Mouse (Mus musculus): Measurements from ENCODE around the gene Fer. TPM values are rescaled to one million over a fixed set of nuclear protein-coding genes. Genes with fewer than 3 reads are reported as not detected.
A peak's percentile ranks its signal among the peaks of the same experiment; 100 is the strongest.

Gene Fer
- polyA plus RNA-seq, 1 experiment from 2014 or later: 26.8 TPM

- no peaks in the 10 kb centered on the region for H3K9me3 ChIP-seq (ENCODE audit: control insufficient read depth, low read length)
- ATAC-seq (ENCODE audit: insufficient number of reproducible peaks, low FRiP score, low TSS enrichment, low read depth) (peak; percentile 6; the same call in 1 of the 2 replicates), DNase-seq (ENCODE audit: low spot score) (no peak)
- no peaks in the 10 kb centered on the region for H3K27me3 ChIP-seq (ENCODE audit: control insufficient read depth, insufficient read depth, low read length)
- 85% methylated on average over 9 of the region's 9 CpGs for WGBS
- H3K4me3 ChIP-seq (ENCODE audit: low read depth, low read length): no peak overlapping the region
- H3K4me2 ChIP-seq (ENCODE audit: low read depth, severe bottlenecking): no peak overlapping the region
- H3K36me3 ChIP-seq (ENCODE audit: control insufficient read depth, insufficient read depth, low read length): no peaks in the 10 kb centered on the region
- H3K27ac ChIP-seq (replicated peaks; ENCODE audit: low read depth, low read length): no peak overlapping the region
- no peak overlapping the region for H3K9ac ChIP-seq (ENCODE audit: low read length)
- no peaks in the 10 kb centered on the region for H3K4me1 ChIP-seq (ENCODE audit: control insufficient read depth, insufficient read depth, low read length)
Observed at GRCm38 (mm10) chr17:63850016-63850415, 12.8 kb upstream of the Fer start.

- H3K36me3 ChIP-seq (ENCODE audit: control insufficient read depth, insufficient read depth, low read length): no peaks in the 10 kb centered on the region
- 88% methylated on average over 7 of the region's 7 CpGs for WGBS
- ATAC-seq (ENCODE audit: insufficient number of reproducible peaks, low FRiP score, low TSS enrichment, low read depth) (no peak), DNase-seq (ENCODE audit: low spot score) (no peak)
- H3K9ac ChIP-seq (ENCODE audit: low read length): no peak overlapping the region
- no peaks in the 10 kb centered on the region for H3K9me3 ChIP-seq (ENCODE audit: control insufficient read depth, low read length)
- H3K4me1 ChIP-seq (ENCODE audit: control insufficient read depth, insufficient read depth, low read length): no peaks in the 10 kb centered on the region
- H3K4me2 ChIP-seq (ENCODE audit: low read depth, severe bottlenecking): no peak overlapping the region
- H3K27ac ChIP-seq (replicated peaks; ENCODE audit: low read depth, low read length): no peak overlapping the region
- no peak overlapping the region for H3K4me3 ChIP-seq (ENCODE audit: low read depth, low read length)
- no peaks in the 10 kb centered on the region for H3K27me3 ChIP-seq (ENCODE audit: control insufficient read depth, insufficient read depth, low read length)
Observed at GRCm38 (mm10) chr17:63857023-63857544, 5.8 kb upstream of the Fer start.

- 75% methylated on average over 4 of the region's 4 CpGs for WGBS
- no peaks in the 10 kb centered on the region for H3K9me3 ChIP-seq (ENCODE audit: control insufficient read depth, low read length)
- H3K9ac ChIP-seq (ENCODE audit: low read length): no peak overlapping the region
- H3K4me3 ChIP-seq (ENCODE audit: low read depth, low read length): no peak overlapping the region
- no peak for DNase-seq (ENCODE audit: low spot score)
- H3K4me2 ChIP-seq (ENCODE audit: low read depth, severe bottlenecking): no peak overlapping the region
- H3K36me3 ChIP-seq (ENCODE audit: control insufficient read depth, insufficient read depth, low read length): no peaks in the 10 kb centered on the region
- ATAC-seq (ENCODE audit: insufficient number of reproducible peaks, low FRiP score, low TSS enrichment, low read depth): no peak
- H3K4me1 ChIP-seq (ENCODE audit: control insufficient read depth, insufficient read depth, low read length): no peaks in the 10 kb centered on the region
- H3K27ac ChIP-seq (replicated peaks; ENCODE audit: low read depth, low read length): no peak overlapping the region
- no peaks in the 10 kb centered on the region for H3K27me3 ChIP-seq (ENCODE audit: control insufficient read depth, insufficient read depth, low read length)
Observed at GRCm38 (mm10) chr17:63860988-63861387, 1.9 kb upstream of the Fer start.

GRCm38 (mm10) chr17:63862399-63862798 is 463 bp upstream of the Fer start:
- H3K4me3 ChIP-seq (ENCODE audit: low read depth, low read length): no peak overlapping the region
- H3K9ac ChIP-seq (ENCODE audit: low read length): no peak overlapping the region
- H3K9me3 ChIP-seq (ENCODE audit: control insufficient read depth, low read length): no peaks in the 10 kb centered on the region
- H3K4me2 ChIP-seq (ENCODE audit: low read depth, severe bottlenecking): no peak overlapping the region
- 64% methylated on average over 3 of the region's 3 CpGs for WGBS
- no peaks in the 10 kb centered on the region for H3K27me3 ChIP-seq (ENCODE audit: control insufficient read depth, insufficient read depth, low read length)
- DNase-seq (ENCODE audit: low spot score) (no peak), ATAC-seq (ENCODE audit: insufficient number of reproducible peaks, low FRiP score, low TSS enrichment, low read depth) (no peak)
- H3K36me3 ChIP-seq (ENCODE audit: control insufficient read depth, insufficient read depth, low read length): no peaks in the 10 kb centered on the region
- H3K4me1 ChIP-seq (ENCODE audit: control insufficient read depth, insufficient read depth, low read length): no peaks in the 10 kb centered on the region
- H3K27ac ChIP-seq (replicated peaks; ENCODE audit: low read depth, low read length): no peak overlapping the region

- no peaks in the 10 kb centered on the region for H3K27me3 ChIP-seq (ENCODE audit: control insufficient read depth, insufficient read depth, low read length)
- H3K4me3 ChIP-seq (ENCODE audit: low read depth, low read length): peak within 1 kb of the TSS; percentile 90
- H3K9ac ChIP-seq (ENCODE audit: low read length): peak within 1 kb of the TSS; percentile 82
- ATAC-seq (ENCODE audit: insufficient number of reproducible peaks, low FRiP score, low TSS enrichment, low read depth): peak; percentile 100
- H3K9me3 ChIP-seq (ENCODE audit: control insufficient read depth, low read length): no peaks in the 10 kb centered on the region
- H3K4me2 ChIP-seq (ENCODE audit: low read depth, severe bottlenecking): peak within 1 kb of the TSS; percentile 88
- no peaks in the 10 kb centered on the region for H3K36me3 ChIP-seq (ENCODE audit: control insufficient read depth, insufficient read depth, low read length)
- no peaks in the 10 kb centered on the region for H3K4me1 ChIP-seq (ENCODE audit: control insufficient read depth, insufficient read depth, low read length)
- WGBS: under 1% methylated on average over 55 of the region's 55 CpGs
- peak; percentile 98 for DNase-seq (ENCODE audit: low spot score)
- H3K27ac ChIP-seq (replicated peaks; ENCODE audit: low read depth, low read length): peak within 1 kb of the TSS; percentile 70
Observed at GRCm38 (mm10) chr17:63863647-63864149, 836 bp downstream of the Fer start, which contains the start of gene A930002H24Rik. Gene A930002H24Rik (minus strand): TSS chr17:63863791.

- peak overlapping the region; percentile 82 for H3K9ac ChIP-seq (ENCODE audit: low read length)
- 1% methylated on average over 33 of the region's 48 CpGs for WGBS
Observed at GRCm38 (mm10) chr17:63864171-63864571, 1.3 kb downstream of the Fer start.

GRCm38 (mm10) chr17:63871773-63872172 is 8.9 kb downstream of the Fer start:
- Histone ChIP-seq H3K4me3 (ENCODE audit: low read depth, low read length) (no peak overlapping the region), H3K27ac (replicated peaks; ENCODE audit: low read depth, low read length) (no peak overlapping the region), H3K27me3 (ENCODE audit: control insufficient read depth, insufficient read depth, low read length) (no peaks in the 10 kb centered on the region), H3K9me3 (ENCODE audit: control insufficient read depth, low read length) (no peaks in the 10 kb centered on the region), H3K4me2 (ENCODE audit: low read depth, severe bottlenecking) (no peak overlapping the region), H3K9ac (ENCODE audit: low read length) (no peak overlapping the region), H3K36me3 (ENCODE audit: control insufficient read depth, insufficient read depth, low read length) (no peaks in the 10 kb centered on the region), H3K4me1 (ENCODE audit: control insufficient read depth, insufficient read depth, low read length) (no peaks in the 10 kb centered on the region)
- no peak for ATAC-seq (ENCODE audit: insufficient number of reproducible peaks, low FRiP score, low TSS enrichment, low read depth)
- DNase-seq (ENCODE audit: low spot score): no peak
- 92% methylated on average over 7 of the region's 7 CpGs for WGBS

More at GRCm38 (mm10) chr17:63864171-63864571, 1.3 kb downstream of the Fer start:
- no peaks in the 10 kb centered on the region for H3K9me3 ChIP-seq (ENCODE audit: control insufficient read depth, low read length)
- no peaks in the 10 kb centered on the region for H3K27me3 ChIP-seq (ENCODE audit: control insufficient read depth, insufficient read depth, low read length)
- peak overlapping the region; percentile 44 for H3K4me2 ChIP-seq (ENCODE audit: low read depth, severe bottlenecking)
- no peaks in the 10 kb centered on the region for H3K4me1 ChIP-seq (ENCODE audit: control insufficient read depth, insufficient read depth, low read length)
- peak; percentile 84 for ATAC-seq (ENCODE audit: insufficient number of reproducible peaks, low FRiP score, low TSS enrichment, low read depth)
- H3K4me3 ChIP-seq (ENCODE audit: low read depth, low read length): peak overlapping the region; percentile 90
- DNase-seq (ENCODE audit: low spot score): no peak
- H3K27ac ChIP-seq (replicated peaks; ENCODE audit: low read depth, low read length): peak overlapping the region; percentile 70; the same call in 1 of the 2 replicates
- no peaks in the 10 kb centered on the region for H3K36me3 ChIP-seq (ENCODE audit: control insufficient read depth, insufficient read depth, low read length)

GRCm38 (mm10) chr17:63878889-63879288 is 16.0 kb downstream of the Fer start:
- ATAC-seq (ENCODE audit: insufficient number of reproducible peaks, low FRiP score, low TSS enrichment, low read depth): no peak
- no peak overlapping the region for H3K4me2 ChIP-seq (ENCODE audit: low read depth, severe bottlenecking)
- no peak overlapping the region for H3K27ac ChIP-seq (replicated peaks; ENCODE audit: low read depth, low read length)
- 92% methylated on average over 4 of the region's 4 CpGs for WGBS
- H3K9me3 ChIP-seq (ENCODE audit: control insufficient read depth, low read length): no peaks in the 10 kb centered on the region
- no peak for DNase-seq (ENCODE audit: low spot score)
- H3K4me3 ChIP-seq (ENCODE audit: low read depth, low read length): no peak overlapping the region
- H3K4me1 ChIP-seq (ENCODE audit: control insufficient read depth, insufficient read depth, low read length): no peaks in the 10 kb centered on the region
- H3K27me3 ChIP-seq (ENCODE audit: control insufficient read depth, insufficient read depth, low read length): no peaks in the 10 kb centered on the region
- no peaks in the 10 kb centered on the region for H3K36me3 ChIP-seq (ENCODE audit: control insufficient read depth, insufficient read depth, low read length)
- no peak overlapping the region for H3K9ac ChIP-seq (ENCODE audit: low read length)

GRCm38 (mm10) chr17:63880009-63880408 is 17.1 kb downstream of the Fer start:
- no peaks in the 10 kb centered on the region for H3K27me3 ChIP-seq (ENCODE audit: control insufficient read depth, insufficient read depth, low read length)
- ATAC-seq (ENCODE audit: insufficient number of reproducible peaks, low FRiP score, low TSS enrichment, low read depth): no peak
- no peak for DNase-seq (ENCODE audit: low spot score)
- H3K4me2 ChIP-seq (ENCODE audit: low read depth, severe bottlenecking): no peak overlapping the region
- no peak overlapping the region for H3K4me3 ChIP-seq (ENCODE audit: low read depth, low read length)
- no peaks in the 10 kb centered on the region for H3K36me3 ChIP-seq (ENCODE audit: control insufficient read depth, insufficient read depth, low read length)
- H3K27ac ChIP-seq (replicated peaks; ENCODE audit: low read depth, low read length): no peak overlapping the region
- H3K4me1 ChIP-seq (ENCODE audit: control insufficient read depth, insufficient read depth, low read length): no peaks in the 10 kb centered on the region
- H3K9ac ChIP-seq (ENCODE audit: low read length): no peak overlapping the region
- 90% methylated on average over 4 of the region's 4 CpGs for WGBS
- H3K9me3 ChIP-seq (ENCODE audit: control insufficient read depth, low read length): no peaks in the 10 kb centered on the region

All from limb, embryonic 11.5 days (tissue).